Mouse (Mus musculus): ENCODE data around the gene Smad6. TPM values are rescaled to one million over a fixed set of nuclear protein-coding genes. Genes with fewer than 3 reads are reported as not detected.

Smad6 gene
- total RNA-seq, 2 experiments from 2014 or later = 0.56 to 1.3 TPM

GRCm38 (mm10) chr9:63989641-63990040 is 32.2 kb downstream of the Smad6 start:
- ATAC-seq (replicated peaks; ENCODE audit: poor library complexity, severe bottlenecking) = 0 out of 2 replicates have a peak, but pooled peaks have one; percentile 6

- peak; percentile 83 for ATAC-seq (replicated peaks; ENCODE audit: poor library complexity, severe bottlenecking)
These were observed 32.6 kb downstream of the Smad6 start for GRCm38 (mm10) chr9:63989214-63989613.

GRCm38 (mm10) chr9:63985125-63985524 is 36.7 kb downstream of the Smad6 start:
- peak; percentile 34; the same call in 1 of the 2 replicates for ATAC-seq (replicated peaks; ENCODE audit: poor library complexity, severe bottlenecking)

GRCm38 (mm10) chr9:63982937-63983632 is 38.8 kb downstream of the Smad6 start:
- ATAC-seq (replicated peaks; ENCODE audit: poor library complexity, severe bottlenecking) = no peak

- ATAC-seq (replicated peaks; ENCODE audit: poor library complexity, severe bottlenecking) = no peak
These were observed 39.9 kb downstream of the Smad6 start for GRCm38 (mm10) chr9:63981912-63982311.

- no peak for ATAC-seq (replicated peaks; ENCODE audit: poor library complexity, severe bottlenecking)
These were observed 40.5 kb downstream of the Smad6 start for GRCm38 (mm10) chr9:63981371-63981770.

- ATAC-seq (replicated peaks; ENCODE audit: poor library complexity, severe bottlenecking) = no peak
These were observed 41.4 kb downstream of the Smad6 start for GRCm38 (mm10) chr9:63980179-63981086.

GRCm38 (mm10) chr9:63979275-63979674 is 42.6 kb downstream of the Smad6 start:
- ATAC-seq (replicated peaks; ENCODE audit: poor library complexity, severe bottlenecking) = no peak

- ATAC-seq (replicated peaks; ENCODE audit: poor library complexity, severe bottlenecking) = no peak
These were observed 43.2 kb downstream of the Smad6 start for GRCm38 (mm10) chr9:63978682-63979081.

- no peak for ATAC-seq (replicated peaks; ENCODE audit: poor library complexity, severe bottlenecking)
These were observed 45.9 kb downstream of the Smad6 start for GRCm38 (mm10) chr9:63975996-63976395.

- ATAC-seq (replicated peaks; ENCODE audit: poor library complexity, severe bottlenecking) = peak; percentile 82
These were observed 47.4 kb downstream of the Smad6 start for GRCm38 (mm10) chr9:63974258-63975023.

GRCm38 (mm10) chr9:63973662-63974190 is 48.1 kb downstream of the Smad6 start:
- ATAC-seq (replicated peaks; ENCODE audit: poor library complexity, severe bottlenecking) = no peak

- no peak for ATAC-seq (replicated peaks; ENCODE audit: poor library complexity, severe bottlenecking)
These were observed 49.1 kb downstream of the Smad6 start for GRCm38 (mm10) chr9:63972576-63973290.

- ATAC-seq (replicated peaks; ENCODE audit: poor library complexity, severe bottlenecking) = no peak
These were observed 50.3 kb downstream of the Smad6 start for GRCm38 (mm10) chr9:63971557-63971956.

GRCm38 (mm10) chr9:63970836-63971235 is 51.0 kb downstream of the Smad6 start:
- ATAC-seq (replicated peaks; ENCODE audit: poor library complexity, severe bottlenecking) = no peak

- no peak for ATAC-seq (replicated peaks; ENCODE audit: poor library complexity, severe bottlenecking)
These were observed 51.5 kb downstream of the Smad6 start for GRCm38 (mm10) chr9:63970388-63970787.

GRCm38 (mm10) chr9:63969467-63969866 is 52.4 kb downstream of the Smad6 start:
- no peak for ATAC-seq (replicated peaks; ENCODE audit: poor library complexity, severe bottlenecking)

- no peak for ATAC-seq (replicated peaks; ENCODE audit: poor library complexity, severe bottlenecking)
These were observed 53.3 kb downstream of the Smad6 start for GRCm38 (mm10) chr9:63968592-63968991.

GRCm38 (mm10) chr9:63967408-63968172 is 54.3 kb downstream of the Smad6 start:
- ATAC-seq (replicated peaks; ENCODE audit: poor library complexity, severe bottlenecking) = no peak

Measured in granulocyte monocyte progenitor cell, adult 5-6 weeks (primary cell).